In the genomic region with DNA sequence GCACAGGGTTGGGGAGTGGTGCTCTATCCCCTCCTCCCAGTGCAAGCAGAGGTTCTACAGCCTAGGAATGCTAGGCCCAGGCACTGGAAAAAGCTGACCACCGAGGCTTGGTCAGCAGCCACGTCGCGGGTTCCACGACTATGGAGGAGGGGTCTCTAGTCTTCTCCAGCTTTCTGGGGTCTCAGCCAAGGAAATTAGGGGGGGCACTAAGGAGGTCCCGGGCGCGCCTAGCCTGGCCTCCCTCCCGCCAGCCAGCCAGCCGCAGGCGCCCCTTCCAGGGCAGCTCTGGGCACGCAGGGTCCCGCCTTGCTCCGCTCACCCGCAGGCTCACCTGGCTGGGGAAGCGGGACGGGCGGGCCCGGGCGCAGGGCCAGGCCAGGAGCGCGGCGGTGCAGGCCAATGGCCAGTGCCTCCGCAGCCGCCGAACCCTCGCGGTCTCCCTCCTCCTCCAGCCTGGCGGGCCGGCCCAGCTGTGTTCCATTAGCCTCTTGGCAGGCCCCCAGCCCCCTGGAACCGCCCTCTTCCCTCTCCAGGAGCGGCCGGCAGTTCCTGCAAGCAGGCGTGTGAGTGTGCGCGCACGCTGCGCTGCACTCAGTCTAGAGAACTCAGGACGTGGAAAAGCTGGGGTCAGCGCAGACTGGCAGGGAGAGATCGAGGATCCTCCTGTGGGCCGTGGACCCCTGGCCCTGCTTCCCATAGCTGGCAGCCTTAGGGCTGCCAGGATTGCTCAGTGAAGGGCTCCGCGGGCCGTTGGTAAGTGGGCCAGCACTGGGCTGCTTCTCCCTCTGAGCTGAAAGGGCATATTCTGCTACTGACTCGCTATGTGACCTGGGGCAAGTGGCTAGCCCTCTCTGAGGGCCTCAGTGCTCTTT, we compare ENCODE assay signal across 8 mouse cellular contexts. TPM values are rescaled to one million over a fixed set of nuclear protein-coding genes. Genes with fewer than 3 reads are reported as not detected.
DNase-seq lines count a peak whose midpoint lies in the region; ATAC-seq and TF ChIP-seq lines count a peak whose summit lies in the region.

A gene (plus strand): TSS at position 510 of the 872 bp plus-strand sequence.

- H3K27ac ChIP-seq in lung, embryonic 14.5 days (ENCODE audit: low read depth), result peak within 1 kb of the TSS; percentile 96

- H3K4me1 ChIP-seq in lung, embryonic 14.5 days (ENCODE audit: insufficient read depth), result peaks cover 30% of the 10 kb centered on the region

- no peaks in the 10 kb centered on the region for H3K9me3 ChIP-seq in lung, embryonic 14.5 days (ENCODE audit: low read depth, low read length)

- peak; percentile 91 for ATAC-seq in lung, embryonic 14.5 days (ENCODE audit: insufficient read depth)

- no peaks in the 10 kb centered on the region for H3K27me3 ChIP-seq in lung, embryonic 14.5 days (ENCODE audit: insufficient read depth, low read length)

- no peak for TF ChIP-seq CTCF in lung, embryonic 14.5 days (IDR thresholded peaks at IDR 0.05; ENCODE audit: low read depth)

- DNase-seq in MN1 (ENCODE audit: low spot score), result peak; percentile 85
- peak; percentile 91 to 95 for DNase-seq in cerebellum, postnatal 10 days
- DNase-seq in frontal cortex, postnatal 10 days (ENCODE audit: low spot score in 2 of 2), result peak; percentile 75 to 81
- peak; percentile 97 for DNase-seq in heart, postnatal 4 days
- DNase-seq in layer of hippocampus, adult 18-20 months (ENCODE audit: low spot score in 2 of 2), result peak; percentile 51 to 73
- DNase-seq in lung, embryonic 14.5 days, result peak; percentile 96
- DNase-seq in retina, embryonic 14.5 days (ENCODE audit: low spot score), result peak; percentile 60
- no peak for DNase-seq in T-cell, adult 2 months (ENCODE audit: low spot score)

- H3K9ac ChIP-seq in lung, embryonic 14.5 days, result peak within 1 kb of the TSS; percentile 78

- H3K36me3 ChIP-seq in lung, embryonic 14.5 days (ENCODE audit: insufficient read depth), result no peaks in the 10 kb centered on the region

- under 1% methylated on average over 42 of the region's 46 CpGs for WGBS in lung, embryonic 14.5 days

- peak within 1 kb of the TSS; percentile 51 for H3K4me3 ChIP-seq in lung, embryonic 14.5 days (ENCODE audit: low read depth, low read length)

- H3K4me2 ChIP-seq in lung, embryonic 14.5 days, result peak within 1 kb of the TSS; percentile 88

RNA-seq across cellular contexts. Expression of the gene that starts here (rescaled TPM):
- 10 to 100 TPM; 33.1 to 34.7 TPM for total RNA-seq in heart, postnatal 4 days (2021)
- 10 to 100 TPM; 11.3 to 12.2 TPM for total RNA-seq in layer of hippocampus, adult 18-20 months (2021)
- polyA plus RNA-seq in lung, embryonic 14.5 days (2014; fragmentation: Nextera tagmentation; extraction: Ambion mirVana), result 55.7 and 59.5 TPM in 2 replicates
